Mouse (Mus musculus) cerebellum, postnatal 25 days (tissue): Measurements from ENCODE around the gene Dedd.
"Not testable (repeated sequence)": the region's sequence is repeated elsewhere in the genome, so short reads cannot be mapped to it uniquely, and the experiment has no call there.

Source experiments
- DNase-seq, 2 experiments: peaks; one replicate each; pipeline ENCODE4 v3.0.0; 2021; ENCODE audit warnings: mixed read lengths in 2 of 2

The Dedd gene

DNA sequence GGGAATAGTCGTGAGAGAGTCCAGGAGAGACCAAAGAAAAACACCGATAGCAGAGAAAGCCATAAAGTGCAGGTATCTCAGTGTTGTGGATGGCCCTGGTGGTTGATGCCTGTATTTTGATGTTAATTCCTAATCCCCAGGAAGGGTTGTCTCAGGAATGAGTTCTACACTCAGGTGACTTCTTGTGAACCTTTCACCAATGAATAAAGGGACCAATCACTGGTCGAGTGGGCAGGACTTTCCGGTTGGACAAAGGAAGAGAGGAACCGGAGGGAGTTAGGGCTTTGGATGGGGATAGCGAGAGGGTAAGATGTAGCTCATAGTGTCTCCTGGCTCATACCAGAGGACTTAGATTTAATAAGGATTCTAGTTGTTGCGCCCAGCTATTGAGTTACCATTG lies 9.2 kb upstream of the Dedd start:
- peak in 1 of 2 experiments; percentile 48 for DNase-seq

DNA sequence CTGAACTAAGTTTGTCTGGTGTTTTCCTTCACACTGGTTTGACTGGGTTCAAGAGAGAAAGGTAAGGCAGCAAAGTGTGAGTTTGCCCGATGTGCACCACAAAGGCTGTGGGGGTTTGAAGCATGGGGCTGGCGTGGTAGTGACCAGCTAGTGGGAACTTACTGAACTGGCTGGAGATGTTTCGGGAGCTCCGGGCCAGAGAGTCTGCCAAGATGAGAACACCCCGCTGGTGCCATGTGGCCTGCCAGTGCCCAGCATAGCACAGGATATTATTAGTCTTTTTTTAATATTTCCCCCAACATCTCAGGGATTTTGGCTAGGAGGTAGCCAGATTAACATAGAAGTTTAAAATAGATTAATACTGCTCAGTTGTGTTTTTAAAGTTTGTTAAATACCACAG lies 8.8 kb upstream of the Dedd start:
- peak; percentile 84 to 86 for DNase-seq

GRCm38 (mm10) chr1:171321415-171321814 lies 7.5 kb upstream of the Dedd start:
- DNase-seq = peak in 1 of 2 experiments; percentile 31

DNA sequence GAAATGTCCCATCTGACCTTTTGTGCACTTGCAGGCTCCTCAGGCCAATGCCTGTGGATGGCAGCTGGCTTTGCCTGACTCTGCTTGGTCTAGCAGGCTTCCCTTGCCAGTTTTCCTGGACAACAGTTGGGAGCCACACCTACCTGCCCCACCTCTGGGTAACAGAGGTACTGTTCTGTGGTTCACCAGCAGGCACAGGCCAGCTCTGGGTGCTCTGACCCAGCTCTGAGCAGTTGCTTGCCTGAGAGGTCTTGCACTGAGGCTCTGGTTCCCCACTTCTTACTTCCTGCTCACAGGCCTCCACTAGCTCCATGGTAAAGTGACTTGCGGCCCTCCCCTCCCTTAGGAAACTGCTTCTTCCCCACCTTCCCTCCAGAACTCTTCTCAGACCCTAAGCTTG lies 6.9 kb upstream of the Dedd start:
- DNase-seq = peak in 1 of 2 experiments; percentile 27

GRCm38 (mm10) chr1:171325571-171325970 lies 3.4 kb upstream of the Dedd start:
- no peak for DNase-seq

GRCm38 (mm10) chr1:171326588-171326987 lies 2.4 kb upstream of the Dedd start:
- DNase-seq = not testable (repeated sequence)

GRCm38 (mm10) chr1:171328244-171328643 lies 701 bp upstream of the Dedd start:
- peak in 1 of 2 experiments; percentile 14 for DNase-seq

DNA sequence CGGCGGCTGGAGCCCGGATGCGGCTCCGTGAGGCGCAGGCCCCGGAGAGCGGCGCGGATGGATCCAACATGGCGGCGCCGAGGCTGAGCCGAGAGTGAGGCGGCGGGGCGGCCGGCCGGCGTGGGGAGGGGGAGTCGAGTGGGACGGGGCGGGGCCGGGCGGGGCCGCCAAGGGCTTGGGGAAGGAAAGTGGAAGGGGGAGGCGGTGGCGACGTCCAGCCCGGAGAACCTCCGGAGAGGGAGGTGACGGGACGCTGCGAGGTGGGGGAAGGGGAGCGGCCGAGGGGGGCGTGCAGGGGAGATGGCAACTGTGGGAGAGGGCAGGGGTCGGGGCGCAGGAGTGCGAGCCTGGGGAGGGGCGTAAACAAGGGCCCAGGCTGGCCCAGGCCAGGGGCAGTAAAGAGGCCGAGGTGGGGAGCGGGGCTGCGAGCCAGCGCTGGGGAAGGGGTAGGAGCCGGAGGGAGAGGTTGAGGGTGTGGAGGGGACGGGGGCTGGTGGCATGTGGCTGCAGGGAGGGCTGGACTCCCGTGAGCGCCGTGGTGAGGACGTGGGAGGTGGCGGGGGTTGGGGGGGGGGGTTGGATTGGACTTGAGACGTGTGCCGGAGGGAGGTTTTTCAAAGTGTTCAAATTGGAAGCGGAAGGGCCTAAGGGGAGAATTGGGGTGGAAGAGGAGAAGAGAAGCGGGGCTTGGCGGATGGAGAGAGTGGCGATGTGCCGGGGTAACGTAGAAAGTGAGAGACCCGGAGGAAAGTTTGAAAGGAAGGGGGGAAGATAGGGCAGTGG lies 679 bp downstream of the Dedd start:
- no peak for DNase-seq

- DNase-seq = no peak
These were observed 1.2 kb downstream of the Dedd start for GRCm38 (mm10) chr1:171330216-171330560.

- DNase-seq = no peak
These were observed 13.6 kb downstream of the Dedd start for GRCm38 (mm10) chr1:171342262-171343207.

DNA sequence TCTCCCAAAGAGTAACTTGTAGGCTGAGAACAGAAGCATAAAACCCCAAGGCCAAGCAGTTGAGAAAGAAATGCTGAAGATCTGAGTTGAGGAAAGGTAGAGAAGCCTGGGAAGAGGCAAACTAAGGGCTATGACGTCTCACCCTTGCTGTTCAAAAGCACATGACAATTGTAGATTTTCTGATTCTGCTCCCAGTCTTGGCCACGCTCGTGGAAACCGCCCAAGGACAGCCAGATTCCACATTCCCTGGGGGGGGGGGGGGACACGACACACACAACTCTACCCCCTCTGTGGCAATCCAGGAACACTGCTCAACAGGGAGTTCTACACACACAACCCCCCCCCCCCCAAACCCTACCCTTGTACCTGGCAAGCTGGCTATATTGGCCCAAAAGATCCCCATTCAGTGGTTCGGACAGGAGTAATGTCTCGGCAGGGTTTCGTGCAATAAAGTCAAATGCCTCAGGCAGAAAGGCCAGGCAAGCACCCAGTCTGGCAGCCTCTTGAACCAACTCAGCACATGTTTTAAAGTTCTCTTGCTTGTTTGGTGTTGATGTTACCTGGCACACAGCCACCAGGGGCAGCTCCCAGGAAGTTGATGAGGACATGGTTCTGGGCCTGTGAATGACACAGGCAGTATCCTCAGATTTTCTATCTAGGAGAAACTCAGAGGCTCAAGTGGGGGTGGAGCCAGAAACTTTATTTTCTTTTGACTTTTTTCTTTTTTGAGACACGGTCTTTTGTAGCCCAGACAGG lies 15.2 kb downstream of the Dedd start:
- DNase-seq = peak in 1 of 2 experiments; percentile 39

GRCm38 (mm10) chr1:171344715-171345114 lies 15.8 kb downstream of the Dedd start:
- DNase-seq = no peak

- DNase-seq = peak; percentile 93 to 95
These were observed 16.5 kb downstream of the Dedd start, which contains the start of the genes Nit1 and Pfdn2 for GRCm38 (mm10) chr1:171345225-171346094. Gene Nit1, minus strand, starts transcription at chr1:171345646. Gene Pfdn2, plus strand, starts transcription at chr1:171345670.

- DNase-seq = no peak
These were observed 17.1 kb downstream of the Dedd start for GRCm38 (mm10) chr1:171346095-171346450.

- DNase-seq = peak; percentile 36 to 69
These were observed 19.7 kb downstream of the Dedd start for GRCm38 (mm10) chr1:171348665-171349064.

- DNase-seq = peak in 1 of 2 experiments; percentile 15
These were observed 20.3 kb downstream of the Dedd start for GRCm38 (mm10) chr1:171349210-171349609.

- peak in 1 of 2 experiments; percentile 47 for DNase-seq
These were observed 26.9 kb downstream of the Dedd start for GRCm38 (mm10) chr1:171355812-171356340.

- no peak for DNase-seq
These were observed 27.9 kb downstream of the Dedd start for GRCm38 (mm10) chr1:171356814-171357213.

DNA sequence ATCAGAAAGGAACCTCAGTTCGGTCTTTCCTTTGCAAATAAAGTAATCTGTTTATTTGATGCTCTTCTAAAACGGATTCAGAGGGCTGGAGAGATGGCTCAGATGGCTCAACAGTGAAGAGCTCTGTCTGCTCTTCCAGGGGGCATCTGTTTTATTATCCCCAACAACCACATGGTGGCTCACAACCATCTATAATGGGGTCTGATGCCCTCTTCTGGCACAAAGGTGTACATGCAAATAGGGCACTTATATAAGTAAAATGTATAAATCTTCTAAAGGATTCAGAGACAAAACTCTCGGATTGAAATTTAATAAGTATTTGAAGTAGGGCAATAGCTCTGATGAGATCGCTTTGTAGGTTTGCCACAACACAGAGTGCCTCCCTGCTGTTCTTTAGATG lies 29.5 kb downstream of the Dedd start:
- peak in 1 of 2 experiments; percentile 38 for DNase-seq

- DNase-seq = peak in 1 of 2 experiments; percentile 44
These were observed 31.3 kb downstream of the Dedd start for GRCm38 (mm10) chr1:171360253-171360652.

GRCm38 (mm10) chr1:171360656-171361055 lies 31.7 kb downstream of the Dedd start, which contains the start of gene Klhdc9:
Gene Klhdc9, minus strand, starts transcription at chr1:171360798.
- peak; percentile 81 to 88 for DNase-seq
